Mouse (Mus musculus): ENCODE measurements around the gene Tet2. TPM values are rescaled to one million over a fixed set of nuclear protein-coding genes. Genes with fewer than 3 reads are reported as not detected.
"Not testable (repeated sequence)": the region's sequence is repeated elsewhere in the genome, so short reads cannot be mapped to it uniquely, and the experiment has no call there.

Gene Tet2
- total RNA-seq, 2 experiments from 2014 or later = 16.3 to 27.4 TPM

DNA sequence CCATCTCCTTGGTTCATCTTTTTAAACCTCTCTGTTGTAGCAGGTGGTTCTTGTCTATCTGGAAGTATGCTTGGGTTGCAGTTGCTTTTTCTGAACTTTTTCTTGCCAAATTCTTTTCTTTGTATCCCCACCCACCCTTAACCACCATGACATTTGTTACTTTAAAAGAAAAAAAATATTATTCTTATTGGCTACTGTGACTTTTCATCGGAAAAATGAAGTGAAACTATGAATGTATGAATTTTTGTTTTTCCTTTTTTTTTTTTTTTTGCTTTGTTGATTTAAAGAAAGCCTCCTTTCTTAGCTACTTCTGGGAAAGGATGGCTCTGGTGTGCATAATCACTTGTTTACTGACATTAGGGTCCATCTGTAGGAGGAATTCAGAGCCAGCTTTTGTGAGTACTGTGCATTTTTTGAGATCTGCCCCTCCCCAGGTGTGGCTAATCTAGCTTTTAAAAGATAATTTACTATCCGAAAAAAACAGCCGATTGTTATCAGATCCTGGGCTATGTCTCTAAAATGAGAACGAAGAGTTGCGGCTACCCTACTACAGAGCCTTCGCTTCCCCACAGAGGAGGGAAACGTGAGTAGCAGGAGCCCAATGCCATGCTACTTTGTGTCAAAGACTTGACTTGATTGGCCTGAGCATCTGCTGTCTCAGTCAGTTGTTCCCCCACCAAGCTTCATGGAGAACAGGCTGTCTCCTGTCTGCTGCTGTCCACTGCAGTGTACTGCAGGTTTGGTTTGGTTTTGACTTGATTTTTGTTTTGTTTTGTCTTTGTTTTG, 4.6 kb upstream of the Tet2 start:
- DNase-seq = no peak

DNA sequence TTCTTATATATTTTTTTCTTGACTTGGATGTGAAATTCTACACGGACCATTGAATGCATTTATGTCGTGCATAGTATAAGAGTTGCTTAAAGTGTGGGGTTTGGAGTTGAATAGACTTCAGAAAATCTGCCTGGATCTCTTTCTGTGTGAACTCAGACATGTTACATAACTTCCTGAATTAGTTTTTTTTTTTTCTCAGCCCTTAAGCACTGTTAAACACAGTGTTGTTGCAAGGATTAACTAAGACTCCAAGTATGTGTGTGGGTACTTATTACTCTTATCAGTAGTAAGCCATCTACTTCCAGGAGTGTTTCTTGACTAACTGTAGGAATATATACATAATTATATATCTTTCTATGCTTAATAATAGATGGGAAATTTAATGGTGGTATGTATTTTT, 3.7 kb upstream of the Tet2 start:
- DNase-seq = no peak

DNA sequence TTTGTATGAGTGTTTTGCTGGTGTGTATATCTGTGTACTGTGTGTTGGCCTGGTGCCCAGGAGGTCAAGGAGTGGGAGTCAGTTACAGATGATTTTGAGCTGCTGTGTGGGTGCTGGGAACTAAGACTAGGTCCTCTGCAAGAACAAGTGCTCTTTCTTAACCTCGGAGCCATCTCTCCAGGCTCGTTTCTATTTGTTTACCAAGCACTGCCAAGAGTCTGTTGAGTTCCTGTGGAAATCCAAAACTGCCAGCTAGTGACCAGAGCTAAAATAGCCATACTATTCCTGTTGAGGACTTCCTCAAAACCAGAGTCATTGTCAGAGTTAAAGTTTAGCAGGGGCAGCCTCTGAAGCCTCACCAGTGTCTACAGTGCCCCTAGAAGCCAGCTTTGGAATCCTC, 1.9 kb upstream of the Tet2 start:
- no peak for DNase-seq

DNA sequence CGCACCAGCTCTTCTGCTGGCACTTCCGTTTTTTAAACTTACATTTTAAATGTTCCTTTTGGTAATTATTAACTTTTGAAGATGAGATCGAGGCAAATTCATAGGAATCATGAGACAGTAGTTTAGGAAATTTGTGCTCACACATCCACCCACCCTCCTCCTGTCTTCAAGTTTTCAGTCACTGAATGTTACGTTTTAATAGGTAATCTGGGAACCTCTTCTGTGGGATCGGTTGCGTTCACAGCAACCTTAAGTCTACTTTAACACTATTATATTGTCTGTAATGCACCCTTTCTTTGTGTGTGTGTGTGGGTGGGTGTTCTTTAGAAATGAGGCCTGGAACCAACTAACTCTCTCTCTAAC, 346 bp upstream of the Tet2 start:
- no peak for DNase-seq

DNA sequence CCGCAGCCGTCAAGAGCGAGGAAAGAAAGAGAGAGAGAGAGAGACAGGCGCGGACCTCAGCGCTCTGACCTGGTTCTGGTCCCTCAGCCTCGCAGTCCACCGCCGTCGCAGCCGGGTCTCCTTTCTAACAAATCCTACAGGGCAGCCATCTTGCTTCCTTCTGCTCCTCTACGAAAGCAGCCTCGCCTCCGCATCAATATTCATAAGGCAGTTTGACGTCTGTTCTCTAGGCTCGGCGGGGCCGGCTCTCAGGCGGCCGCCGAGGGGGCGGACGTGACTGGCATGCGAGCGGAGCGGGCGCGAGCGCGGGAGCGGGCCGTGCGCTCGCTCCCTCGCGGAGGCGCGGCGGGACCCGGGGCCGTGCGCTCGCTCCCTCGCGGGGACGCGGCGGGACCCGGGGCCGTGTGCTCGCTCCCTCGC, 798 bp downstream of the Tet2 start:
- DNase-seq = peak; percentile 85

DNA sequence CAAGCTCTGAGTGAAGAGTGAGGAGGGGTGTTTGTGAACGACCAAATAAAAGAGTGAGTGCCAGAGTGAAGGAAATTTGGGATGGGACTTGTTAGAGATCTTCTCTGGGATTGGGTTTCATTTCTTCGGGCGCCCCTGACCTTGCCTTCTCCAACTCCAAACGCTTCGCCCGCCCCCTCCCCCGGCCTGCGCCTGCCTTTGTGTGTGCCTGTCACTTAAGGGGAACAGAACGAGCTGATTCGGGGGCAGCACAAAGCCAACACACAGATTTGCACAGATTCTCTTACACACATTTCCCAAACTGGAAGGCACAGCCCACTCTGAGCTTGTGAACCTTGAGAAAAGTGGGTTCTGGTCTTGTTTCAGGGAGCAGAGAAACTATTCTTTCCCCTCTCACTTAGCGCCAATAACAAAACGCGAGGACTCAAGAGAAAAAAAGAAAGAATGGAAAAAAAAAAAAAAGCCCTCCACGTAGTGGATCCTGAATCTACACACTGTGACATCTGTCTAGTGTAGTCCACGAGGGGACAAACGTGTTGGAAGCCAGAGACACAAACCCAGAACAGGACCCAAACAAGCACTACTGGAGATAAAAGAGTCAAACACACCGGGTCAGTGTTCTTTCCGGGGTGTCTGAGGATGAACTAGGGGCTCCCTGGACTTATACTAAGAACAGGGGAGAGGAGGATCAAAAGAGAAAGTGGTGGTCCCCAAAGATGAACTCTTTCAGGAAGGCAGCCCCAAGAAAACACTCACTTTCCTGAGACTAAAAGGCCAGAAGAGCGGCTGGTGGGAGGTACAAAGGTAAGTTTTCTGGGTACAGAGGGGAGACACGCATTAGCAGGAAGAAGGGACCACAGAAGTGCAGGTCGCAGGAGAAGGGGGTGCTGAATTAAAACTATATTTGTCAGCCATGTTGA, 1.6 kb downstream of the Tet2 start:
- no peak for DNase-seq

DNA sequence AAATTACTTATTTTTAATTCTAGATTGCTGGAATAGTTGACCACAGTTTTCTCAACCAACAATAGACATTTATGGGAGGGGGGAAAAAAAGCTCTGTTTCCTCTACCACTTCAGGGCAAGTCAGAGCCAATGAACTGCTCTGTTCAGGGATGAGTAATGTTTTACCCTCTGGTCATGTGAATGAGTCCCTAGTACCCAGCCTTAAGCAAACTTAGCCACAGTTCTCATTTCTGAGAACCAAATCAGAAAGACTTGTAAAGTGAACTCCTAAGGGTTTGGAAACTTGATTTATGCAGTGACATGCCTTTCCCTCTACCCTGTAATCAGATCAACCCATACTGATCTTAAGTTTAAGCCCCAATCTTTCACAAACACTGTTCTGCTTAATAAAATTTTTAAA, 2.9 kb downstream of the Tet2 start:
- DNase-seq = no peak

DNA sequence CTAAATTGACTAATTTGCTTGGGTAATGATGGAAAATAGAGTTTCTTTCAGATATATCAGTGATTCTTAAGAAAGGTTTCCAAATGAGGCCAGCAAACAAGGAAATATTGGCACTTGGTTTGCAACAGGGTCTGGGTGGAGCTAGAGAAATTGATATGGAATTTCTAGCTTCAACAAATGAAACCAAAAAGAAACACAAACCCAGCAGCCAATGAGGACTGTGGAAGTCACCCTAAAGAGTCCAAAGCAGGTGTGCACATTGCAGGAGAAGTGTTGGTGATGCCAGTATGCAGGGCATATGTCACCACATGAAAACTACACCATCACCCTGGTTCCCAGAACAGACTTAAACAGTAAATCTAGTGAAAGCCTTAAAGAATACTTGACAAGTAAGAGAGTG, 3.9 kb downstream of the Tet2 start:
- no peak for DNase-seq

DNA sequence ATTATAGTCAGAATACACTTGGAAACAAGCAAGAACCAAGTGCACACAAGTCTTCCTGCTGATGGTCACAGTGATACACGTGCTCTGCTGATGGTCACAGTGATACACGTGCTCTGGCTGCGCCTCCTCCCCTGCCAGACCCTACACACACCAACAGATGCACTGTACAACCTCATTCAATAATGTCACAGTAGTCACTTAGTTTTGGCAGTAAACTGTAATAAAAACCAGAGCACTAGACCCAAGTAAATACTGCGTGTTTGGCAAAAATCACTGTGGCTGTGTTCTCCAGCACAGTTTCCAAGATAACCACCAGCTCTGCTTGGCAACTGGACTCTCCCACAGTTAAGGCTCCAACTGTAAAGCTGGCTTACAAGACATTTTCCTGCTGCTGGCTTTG, 4.9 kb downstream of the Tet2 start:
- DNase-seq = no peak

DNA sequence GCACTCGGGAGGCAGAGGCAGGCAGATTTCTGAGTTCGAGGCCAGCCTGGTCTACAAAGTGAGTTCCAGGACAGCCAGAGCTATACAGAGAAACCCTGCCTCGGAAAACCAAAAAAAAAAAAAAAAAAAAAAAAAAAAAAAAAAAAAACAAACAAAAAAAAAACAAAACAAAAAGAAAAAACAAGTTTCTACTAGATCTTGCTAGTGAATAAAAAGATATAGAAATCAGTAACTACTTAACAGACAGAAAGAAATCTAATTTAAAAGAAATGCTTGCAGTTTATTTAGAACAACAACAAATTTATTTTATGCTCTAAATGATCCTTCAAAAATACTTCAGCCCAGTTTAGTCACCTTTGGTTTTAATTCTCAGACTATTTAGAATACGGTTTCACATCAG, 6.4 kb downstream of the Tet2 start:
- DNase-seq = not testable (repeated sequence)

DNA sequence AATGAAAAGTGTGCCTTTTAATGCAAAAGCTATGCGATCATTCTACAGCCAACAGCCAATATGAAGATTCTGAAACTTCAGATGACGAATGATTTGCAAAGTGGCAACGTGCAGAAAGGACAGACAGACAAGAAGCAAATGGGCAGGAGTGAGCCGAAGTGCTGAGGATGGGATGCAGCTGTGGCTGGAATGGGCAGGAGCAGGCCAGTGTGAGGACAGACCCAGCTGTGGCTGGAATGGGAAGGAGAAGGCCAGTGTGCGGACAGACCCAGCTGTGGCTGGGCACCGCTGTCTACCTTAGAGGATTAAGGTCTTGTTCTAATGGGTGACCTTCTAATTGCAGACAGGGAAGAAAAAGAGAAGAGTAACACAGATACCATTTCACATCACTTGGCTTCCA, 9.3 kb downstream of the Tet2 start:
- DNase-seq = no peak

DNA sequence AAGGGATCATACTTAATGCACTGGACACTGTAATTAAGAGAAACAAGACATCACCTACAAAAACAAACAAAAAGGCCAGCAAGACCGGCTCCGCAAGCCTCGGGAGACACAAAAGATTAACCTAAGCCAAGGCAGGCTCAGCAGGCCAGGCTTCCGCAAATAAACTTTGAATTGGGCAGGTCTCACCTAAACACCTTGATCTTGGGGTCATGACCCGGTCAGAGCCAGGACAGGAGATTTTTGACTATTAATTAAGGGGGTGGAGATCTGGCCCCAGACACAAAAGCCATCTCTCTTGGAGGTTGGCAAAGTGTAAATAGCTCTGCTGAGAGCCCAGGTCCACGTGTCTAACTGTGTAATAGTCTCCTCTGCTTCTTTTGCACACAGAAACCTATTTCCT, 10.9 kb downstream of the Tet2 start:
- no peak for DNase-seq

DNA sequence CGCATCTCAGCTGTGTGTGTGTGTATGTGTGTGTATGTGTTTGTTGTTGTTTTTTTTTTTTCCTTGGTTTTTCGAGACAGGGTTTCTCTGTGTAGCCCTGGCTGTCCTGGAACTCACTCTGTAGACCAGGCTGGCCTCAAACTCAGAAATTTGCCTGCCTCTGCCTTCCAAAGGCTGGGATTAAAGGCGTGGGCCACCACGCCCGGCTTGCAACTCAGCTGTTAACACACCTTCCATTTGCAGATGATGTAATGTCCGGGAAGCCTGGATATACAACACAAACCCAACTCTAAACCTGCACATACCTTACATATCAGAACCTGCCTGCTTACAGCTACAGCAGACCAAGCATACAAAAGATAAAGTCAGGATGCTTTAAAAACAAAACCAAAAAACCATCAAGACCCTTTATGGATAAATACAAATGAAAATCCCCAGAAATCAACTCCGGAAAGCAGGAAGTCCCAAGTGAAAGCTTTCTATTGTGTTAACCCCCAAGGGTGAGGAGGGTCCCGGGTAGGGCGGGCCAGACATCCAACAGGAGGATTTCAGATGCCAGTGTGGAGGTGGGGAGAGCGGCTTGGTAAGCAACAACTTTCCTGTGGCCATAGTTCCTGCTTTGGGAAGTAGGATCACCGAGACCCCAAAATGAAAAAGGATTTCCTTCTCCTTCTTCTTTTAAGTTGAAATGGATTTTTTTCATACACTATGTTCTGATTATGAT, 11.5 kb downstream of the Tet2 start:
- no peak for DNase-seq

DNA sequence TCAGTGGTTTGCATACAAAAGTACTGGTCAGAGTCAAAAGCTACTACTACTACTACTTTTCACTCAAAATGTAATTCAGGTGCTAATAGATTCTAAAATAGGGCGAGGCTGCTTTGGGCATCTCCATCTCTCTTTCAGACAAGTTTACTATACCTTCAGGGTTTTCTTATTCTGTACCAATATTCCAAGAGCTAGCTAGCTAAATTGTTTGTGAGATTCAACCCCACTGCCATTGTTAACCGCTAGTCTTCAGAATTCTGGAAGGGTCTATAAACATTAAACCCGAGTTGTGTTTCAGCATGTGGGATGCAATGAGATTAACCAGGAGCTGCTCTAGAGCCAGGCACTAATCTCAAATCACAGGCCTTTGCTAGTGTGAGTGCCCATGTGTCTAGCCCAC, 12.1 kb downstream of the Tet2 start:
- DNase-seq = no peak

DNA sequence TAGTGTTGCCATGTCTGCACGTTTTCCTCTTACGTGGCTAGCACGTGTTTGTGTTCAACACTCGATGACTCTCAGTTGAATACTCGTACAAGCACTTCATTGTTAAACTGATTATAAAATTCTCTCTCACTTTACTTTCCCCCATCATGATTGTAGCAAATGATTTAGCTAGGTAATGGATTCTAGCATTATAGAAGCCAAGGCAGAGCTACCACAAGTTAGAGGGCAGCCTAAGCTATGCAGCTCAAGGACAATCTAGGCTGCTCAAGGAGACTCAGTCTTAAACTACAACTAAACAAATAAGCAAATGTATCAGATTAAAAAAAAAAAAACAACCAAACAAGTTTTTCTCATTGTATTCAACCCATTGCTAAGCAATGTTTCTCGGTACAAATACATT, 12.7 kb downstream of the Tet2 start:
- DNase-seq = no peak

DNA sequence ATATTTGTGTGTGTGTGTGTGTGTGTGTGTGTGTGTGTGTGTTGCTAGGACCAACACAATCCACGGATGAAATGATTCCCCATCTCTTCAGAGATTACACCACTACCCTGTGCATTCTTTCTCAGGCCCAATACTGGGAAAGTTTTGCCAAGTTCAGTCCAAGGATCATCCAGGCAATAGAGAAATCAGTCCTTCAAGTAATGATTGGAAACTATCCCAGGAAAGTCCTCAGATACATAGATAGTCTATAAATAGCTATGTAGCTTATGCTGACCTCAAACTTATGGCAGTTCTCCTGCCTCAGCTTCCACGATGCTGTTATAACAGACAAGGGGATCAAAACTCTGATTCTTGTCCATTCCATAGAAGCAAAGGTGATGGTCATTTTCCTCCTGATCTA, 13.8 kb downstream of the Tet2 start:
- no peak for DNase-seq

DNA sequence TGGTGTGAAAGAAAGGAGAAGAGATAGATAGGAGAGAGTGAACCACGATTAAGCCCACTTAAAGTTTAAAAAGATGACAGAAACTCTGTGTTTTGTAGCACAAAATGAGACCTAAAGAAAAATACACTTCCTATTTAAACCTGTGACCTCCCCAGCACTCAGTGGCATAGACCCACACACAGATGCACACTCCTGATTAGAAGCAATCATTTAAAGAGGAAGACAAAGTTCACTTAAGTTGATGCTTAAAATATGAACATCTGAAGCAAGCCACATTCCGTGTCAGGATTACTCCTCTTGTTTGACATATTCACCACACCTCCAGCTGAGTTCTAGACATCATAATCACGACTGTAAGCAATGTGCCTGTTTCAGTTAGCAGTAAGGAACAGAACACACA, 14.3 kb downstream of the Tet2 start:
- no peak for DNase-seq

DNA sequence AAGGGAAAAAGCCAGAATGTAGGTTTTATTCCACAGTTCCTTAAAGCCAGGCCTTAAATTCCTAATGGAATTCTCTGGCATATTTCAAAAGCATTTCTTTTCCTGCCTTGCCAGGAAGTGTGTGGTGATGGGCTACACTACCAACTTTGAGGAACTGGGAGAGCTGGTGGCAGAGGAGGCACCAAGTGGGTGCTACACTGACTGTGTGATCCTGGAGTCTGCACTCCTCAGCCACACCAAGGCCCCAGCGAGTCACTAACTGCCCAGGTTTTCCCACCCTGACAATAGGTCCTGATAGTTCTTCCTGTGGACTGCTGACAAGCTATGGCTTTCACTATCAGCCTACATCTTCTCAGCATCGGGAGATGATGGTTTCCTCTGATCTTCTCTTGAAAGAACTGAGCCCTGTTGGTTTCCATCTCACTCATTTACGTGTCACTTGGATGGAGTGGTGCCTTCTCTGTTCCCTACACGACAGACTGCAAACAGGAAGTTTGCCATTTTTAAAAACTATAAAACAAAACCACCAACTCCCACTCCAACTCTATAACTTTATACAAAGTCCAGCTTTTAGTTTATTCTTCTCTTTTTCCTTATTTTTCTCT, 18.7 kb downstream of the Tet2 start:
- no peak for DNase-seq

DNA sequence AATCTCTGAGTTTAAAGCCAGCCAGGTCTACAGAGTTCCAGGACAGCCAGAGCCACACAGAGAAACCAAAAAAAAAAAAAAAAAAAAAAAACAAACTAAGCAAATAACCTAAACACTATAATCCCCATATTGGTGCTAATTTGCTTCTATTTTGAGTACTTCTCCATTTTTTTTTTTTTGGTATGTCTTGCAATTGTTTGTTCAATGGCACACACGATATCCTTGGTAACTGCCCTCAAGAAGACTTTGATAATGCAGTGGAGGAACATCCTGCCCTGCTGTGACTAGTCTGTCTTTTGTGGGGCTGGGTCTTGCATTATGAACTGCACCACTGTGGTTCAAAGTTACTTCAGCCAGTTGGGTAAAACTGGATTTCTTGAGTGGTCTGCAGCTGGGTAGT, 19.4 kb downstream of the Tet2 start:
- no peak for DNase-seq

DNA sequence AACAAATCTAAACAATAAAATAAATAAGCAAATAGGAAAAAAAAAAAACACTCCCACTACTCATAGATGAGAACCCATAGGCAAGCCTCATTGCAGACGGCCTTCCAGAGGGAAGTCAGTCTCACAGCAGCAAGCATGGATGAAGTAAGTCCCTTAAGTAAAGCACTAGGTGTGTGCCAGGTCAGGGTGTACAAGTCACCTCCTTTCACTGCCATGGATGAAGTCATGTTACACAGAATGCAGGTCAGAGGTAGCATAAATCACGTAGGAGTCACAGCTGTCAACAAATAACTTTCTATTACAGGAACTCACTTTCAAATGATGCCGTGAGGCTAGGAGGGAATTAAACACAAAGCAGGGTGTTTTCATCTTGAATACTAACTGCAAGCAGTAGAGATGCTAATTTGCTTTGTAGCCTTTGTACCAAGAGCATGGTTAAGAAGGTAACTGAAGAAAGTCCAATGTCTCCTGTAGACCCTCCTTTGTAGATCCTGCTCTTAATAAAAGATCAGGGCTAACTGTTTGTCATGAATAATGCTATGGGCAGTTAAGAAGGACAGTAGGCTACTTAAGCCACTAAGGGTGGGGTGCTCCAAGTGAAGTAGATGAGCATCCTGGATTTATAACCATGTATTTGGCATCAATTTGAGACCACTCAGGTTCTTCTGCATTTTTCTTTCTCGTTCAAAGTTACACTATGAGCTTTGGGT, 20.4 kb downstream of the Tet2 start:
- DNase-seq = peak; percentile 49

DNA sequence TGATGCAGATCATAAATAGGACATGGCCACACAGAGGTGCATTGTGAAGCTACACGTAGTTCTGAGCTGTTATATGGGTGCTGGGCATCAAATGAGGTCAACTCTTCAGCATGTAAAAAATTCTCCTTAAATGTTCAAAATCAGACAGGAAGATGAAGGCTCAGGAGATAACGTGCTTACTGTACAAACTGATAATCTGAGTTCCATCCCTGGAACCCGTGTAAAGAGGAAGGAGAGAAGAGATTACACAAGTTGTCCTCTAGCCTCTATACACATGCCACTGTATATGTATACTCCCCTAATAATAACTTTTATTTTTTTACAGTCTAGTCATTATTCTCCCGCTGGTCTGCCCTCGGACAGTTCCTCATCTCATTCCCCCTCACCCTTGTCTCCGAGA, 21.7 kb downstream of the Tet2 start:
- no peak for DNase-seq

DNA sequence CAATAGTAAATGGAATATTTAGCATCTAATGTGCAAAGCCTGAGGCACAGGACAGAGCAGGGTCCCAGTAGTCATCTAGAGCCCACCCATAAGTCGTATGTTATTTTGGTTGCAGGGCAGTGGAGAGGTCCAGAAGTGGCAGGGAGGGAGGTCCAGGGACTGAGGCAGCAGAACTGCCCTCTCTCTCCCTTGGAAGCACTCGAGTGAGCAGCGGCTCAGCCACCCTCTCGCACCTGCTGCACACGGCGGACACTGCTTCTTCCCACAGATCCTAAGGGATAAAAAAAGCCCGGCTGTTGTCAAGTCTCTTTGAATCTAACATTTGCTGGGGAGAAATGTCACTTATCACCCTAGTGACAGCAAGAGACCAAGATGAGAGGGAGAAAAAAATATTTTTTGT, 22.6 kb downstream of the Tet2 start:
- no peak for DNase-seq
